9 mouse cellular contexts compared by ENCODE assay signal in genomic region chr1:171478968-171479367, GRCm38 (mm10). TPM values are rescaled to one million over a fixed set of nuclear protein-coding genes. Genes with fewer than 3 reads are reported as not detected.
DNase-seq lines count a peak whose midpoint lies in the region; ATAC-seq and TF ChIP-seq lines count a peak whose summit lies in the region.
"Had no signal": no experiment of that assay in that cellular context is flagged by ENCODE, and none has a peak within 500 bp of the region (broad histone marks: within the 10 kb centered on the region; RNA-seq: fewer than 3 reads in every experiment).

No protein-coding gene starts in this region.

- no peak for TF ChIP-seq EP300 in MEL (IDR thresholded peaks at IDR 0.05; ENCODE audit: low read depth in 1 of 2, low read length in 2 of 2)

- no peak overlapping the region for H3K4me2 ChIP-seq in hindbrain, embryonic 15.5 days

- peak; percentile 48 to 69 (median 67) for TF ChIP-seq CTCF in MEL (IDR thresholded peaks at IDR 0.05 in 2 of 3, conservative IDR thresholded peaks at IDR 0.05 in 1 of 3; ENCODE audit: control insufficient read depth in 1 of 3, insufficient read depth in 1 of 3, low read depth in 2 of 3, low read length in 3 of 3, poor library complexity in 1 of 3, severe bottlenecking in 1 of 3)

- peaks cover 3 to 9% of the 10 kb centered on the region in 2 experiments for H3K4me1 ChIP-seq in MEL (ENCODE audit: control insufficient read depth in 1 of 2, insufficient read depth in 2 of 2, low read length in 2 of 2)
- 0 out of 2 replicates have a peak, but pooled peaks cover 4% of the 10 kb centered on the region for H3K4me1 ChIP-seq in embryonic facial prominence, embryonic 10.5 days
- no peaks in the 10 kb centered on the region for H3K4me1 ChIP-seq in hindbrain, embryonic 15.5 days (replicated peaks)

- ATAC-seq in hindbrain, embryonic 15.5 days (ENCODE audit: low FRiP score, low read depth): peak; percentile 45; the same call in 1 of the 2 replicates
- ATAC-seq in erythroblast, adult 5-6 weeks (replicated peaks; ENCODE audit: low FRiP score, poor library complexity, severe bottlenecking): no peak

- peaks cover 0 to 7% of the 10 kb centered on the region in 2 experiments; a peak in 2 of 4 replicates for H3K36me3 ChIP-seq in MEL (ENCODE audit: control insufficient read depth in 1 of 2, insufficient read depth in 2 of 2, low read length in 2 of 2)
- no peaks in the 10 kb centered on the region for H3K36me3 ChIP-seq in embryonic facial prominence, embryonic 10.5 days (replicated peaks)
- no peaks in the 10 kb centered on the region for H3K36me3 ChIP-seq in hindbrain, embryonic 15.5 days

- H3K27me3 ChIP-seq in MEL (ENCODE audit: control insufficient read depth in 1 of 2, insufficient read depth in 2 of 2, low read length in 2 of 2): no peaks in the 10 kb centered on the region
- H3K27me3 ChIP-seq in embryonic facial prominence, embryonic 10.5 days (replicated peaks; ENCODE audit: low read depth, poor library complexity, severe bottlenecking): no peaks in the 10 kb centered on the region
- H3K27me3 ChIP-seq in hindbrain, embryonic 15.5 days: no peaks in the 10 kb centered on the region

- peak overlapping the region; percentile 61 to 96; a peak in 3 of 4 replicates for H3K4me3 ChIP-seq in MEL (ENCODE audit: control insufficient read depth in 1 of 2, insufficient read depth in 1 of 2, low read depth in 2 of 2, low read length in 2 of 2)
- no peak overlapping the region for H3K4me3 ChIP-seq in embryonic facial prominence, embryonic 10.5 days
- H3K4me3 ChIP-seq in hindbrain, embryonic 15.5 days: no peak overlapping the region

- H3K27ac ChIP-seq in MEL (ENCODE audit: control insufficient read depth, low read depth, low read length): peak overlapping the region; percentile 89
- no peak overlapping the region for H3K27ac ChIP-seq in embryonic facial prominence, embryonic 10.5 days (replicated peaks)
- no peak overlapping the region for H3K27ac ChIP-seq in hindbrain, embryonic 15.5 days (replicated peaks)

- peak; percentile 75 for TF ChIP-seq RAD21 in MEL (IDR thresholded peaks at IDR 0.05; ENCODE audit: low read depth, low read length)

- no peaks in the 10 kb centered on the region for H3K9me3 ChIP-seq in MEL (replicated peaks; ENCODE audit: insufficient read depth, low read length)
- peaks cover 14% of the 10 kb centered on the region for H3K9me3 ChIP-seq in embryonic facial prominence, embryonic 10.5 days
- H3K9me3 ChIP-seq in hindbrain, embryonic 15.5 days: peaks cover 6% of the 10 kb centered on the region; the same call in 1 of the 2 replicates

- TF ChIP-seq POLR2A in MEL (IDR thresholded peaks at IDR 0.05; ENCODE audit: control insufficient read depth in 1 of 2, insufficient read depth in 1 of 2, low read depth in 1 of 2, low read length in 2 of 2, poor library complexity in 1 of 2): no peak

- H3K9ac ChIP-seq in MEL (ENCODE audit: control insufficient read depth, low read depth, low read length, poor library complexity, severe bottlenecking): peak overlapping the region; percentile 63
- H3K9ac ChIP-seq in hindbrain, embryonic 15.5 days: no peak overlapping the region

- DNase-seq in MEL (ENCODE audit: low read depth, low spot score): peak; percentile 86
- peak; percentile 82 for DNase-seq in adrenal gland, postnatal 14 days
- DNase-seq in embryonic facial prominence, embryonic 10.5 days (ENCODE audit: low spot score): peak; percentile 58
- DNase-seq in layer of hippocampus, postnatal 14 days (ENCODE audit: low spot score in 2 of 2): peak; percentile 68 to 81
- peak; percentile 66 to 83 for DNase-seq in lung, postnatal 4 days
- peak; percentile 59 to 62 for DNase-seq in right cerebral cortex, postnatal 36 days (ENCODE audit: low spot score in 2 of 2)

- 55% methylated on average over 2 of the region's 2 CpGs for WGBS in embryonic facial prominence, embryonic 10.5 days
- 47% methylated on average over 2 of the region's 2 CpGs for WGBS in hindbrain, embryonic 15.5 days

- no peaks in the 10 kb centered on the region; the same call in 1 of the 2 replicates for H3K79me2 ChIP-seq in MEL (ENCODE audit: control insufficient read depth, insufficient read depth, low read length, poor library complexity)

TF ChIP-seq in MEL, 35 proteins besides CTCF, POLR2A, EP300 and RAD21 (continues in another document):
- TF ChIP-seq MXI1 (IDR thresholded peaks at IDR 0.05; ENCODE audit: low read depth, low read length) (no peak), USF2 (IDR thresholded peaks at IDR 0.05; ENCODE audit: borderline replicate concordance in 1 of 2, insufficient read depth in 1 of 2, low read depth in 1 of 2, low read length in 2 of 2) (no peak), BHLHE40 (IDR thresholded peaks at IDR 0.05; ENCODE audit: borderline replicate concordance, low read depth, low read length) (no peak), SMC3 (IDR thresholded peaks at IDR 0.05; ENCODE audit: low read depth, low read length) (peak; percentile 74), POLR2AphosphoS5 (IDR thresholded peaks at IDR 0.05; ENCODE audit: borderline replicate concordance, low read depth, low read length) (no peak), MAX (IDR thresholded peaks at IDR 0.05; ENCODE audit: low read length) (no peak), ZKSCAN1 (IDR thresholded peaks at IDR 0.05; ENCODE audit: low read depth, low read length) (no peak), CHD2 (IDR thresholded peaks at IDR 0.05; ENCODE audit: low read length) (no peak), ZC3H11A (IDR thresholded peaks at IDR 0.05; ENCODE audit: low read depth, low read length) (peak; percentile 61), POLR2AphosphoS2 (IDR thresholded peaks at IDR 0.05; ENCODE audit: low read length) (no peak), ETS1 (IDR thresholded peaks at IDR 0.05; ENCODE audit: low read depth, low read length) (0 out of 2 replicates have a peak, but pooled peaks have one; percentile 28), TCF12 (IDR thresholded peaks at IDR 0.05; ENCODE audit: low read depth, low read length) (no peak), TAL1 (IDR thresholded peaks at IDR 0.05; ENCODE audit: low read length) (no peak), GATA1 (IDR thresholded peaks at IDR 0.05; ENCODE audit: low read depth, low read length) (no peak), JUND (IDR thresholded peaks at IDR 0.05; ENCODE audit: low read depth, low read length) (no peak), MYB (IDR thresholded peaks at IDR 0.05; ENCODE audit: low read depth, low read length) (no peak), ELF1 (IDR thresholded peaks at IDR 0.05; ENCODE audit: low read depth, low read length) (no peak), MYC (IDR thresholded peaks at IDR 0.05; ENCODE audit: low read depth, low read length) (0 out of 2 replicates have a peak, but pooled peaks have one; percentile 16), ZNF384 (IDR thresholded peaks at IDR 0.05; ENCODE audit: low read depth, low read length) (no peak), USF1 (IDR thresholded peaks at IDR 0.05; ENCODE audit: low read depth, low read length) (no peak), KAT2A (conservative IDR thresholded peaks at IDR 0.05; ENCODE audit: low read depth, low read length) (no peak), CHD1 (IDR thresholded peaks at IDR 0.05; ENCODE audit: low read depth, low read length) (no peak), SIN3A (IDR thresholded peaks at IDR 0.05; ENCODE audit: low read length) (peak; percentile 53; the same call in 1 of the 2 replicates), UBTF (IDR thresholded peaks at IDR 0.05; ENCODE audit: borderline replicate concordance, insufficient read depth, low read depth, low read length) (no peak), MAZ (IDR thresholded peaks at IDR 0.05; ENCODE audit: low read depth, low read length) (no peak), NELFE (IDR thresholded peaks at IDR 0.05; ENCODE audit: low read depth, low read length) (no peak), ZMIZ1 (IDR thresholded peaks at IDR 0.05; ENCODE audit: low read depth, low read length) (no peak), MEF2A (IDR thresholded peaks at IDR 0.05; ENCODE audit: extremely low read depth, insufficient replicate concordance, low read depth, low read length, poor library complexity, severe bottlenecking) (no peak)

RNA-seq across cellular contexts. Expression of gene Alyref2, which starts 24.3 kb away (rescaled TPM):
- total RNA-seq in MEL (2012; rRNA removed): 4.6 and 5.5 TPM in 2 replicates
- polyA plus RNA-seq in MEL (2012; ENCODE audit: insufficient read depth in 1 of 2, insufficient read length in 2 of 2, low read depth in 1 of 2, low replicate concordance in 2 of 2, missing spikeins in 1 of 2): 1 to 10 TPM in 1 of 2 experiments, not detected in 1; 8.8 TPM
- 7.3 and 9.7 TPM in 2 replicates for total RNA-seq in adrenal gland, postnatal 14 days (2021)
- polyA plus RNA-seq in embryonic facial prominence, embryonic 10.5 days (2016; fragmentation: Nextera tagmentation; extraction: Ambion mirVana): 7.4 and 9.3 TPM in 2 replicates
- 27.6 and 30.9 TPM in 2 replicates for polyA plus RNA-seq in hindbrain, embryonic 15.5 days (2015; fragmentation: Nextera tagmentation; extraction: Ambion mirVana)
- 1 to 10 TPM; 7.5 to 8.9 TPM for total RNA-seq in layer of hippocampus, postnatal 14 days (2021)
- total RNA-seq in erythroblast, adult 5-6 weeks (2015; ENCODE audit: low replicate concordance): 0.84 and 4.8 TPM in 2 replicates
- total RNA-seq in erythroblast, adult 5-6 weeks (2017; ENCODE audit: low replicate concordance): 0.60 and 1.4 TPM in 2 replicates

RNA-seq across cellular contexts. Expression of gene F11r, which starts 41.6 kb away (rescaled TPM):
- total RNA-seq in MEL (2012; rRNA removed): 0.31 and 0.42 TPM in 2 replicates
- 1 to 10 TPM in 1 of 2 experiments, not detected in 1; 1.8 TPM for polyA plus RNA-seq in MEL (2012; ENCODE audit: insufficient read depth in 1 of 2, insufficient read length in 2 of 2, low read depth in 1 of 2, low replicate concordance in 2 of 2, missing spikeins in 1 of 2)
- 59.6 and 66.3 TPM in 2 replicates for total RNA-seq in adrenal gland, postnatal 14 days (2021)
- polyA plus RNA-seq in embryonic facial prominence, embryonic 10.5 days (2016; fragmentation: Nextera tagmentation; extraction: Ambion mirVana): 34.7 and 37.6 TPM in 2 replicates
- polyA plus RNA-seq in hindbrain, embryonic 15.5 days (2015; fragmentation: Nextera tagmentation; extraction: Ambion mirVana): 14.1 and 14.2 TPM in 2 replicates
- total RNA-seq in layer of hippocampus, postnatal 14 days (2021): 1 to 10 TPM; 6.9 to 7.7 TPM
- total RNA-seq in erythroblast, adult 5-6 weeks (2015; ENCODE audit: low replicate concordance): not detected in 2 replicates
- total RNA-seq in erythroblast, adult 5-6 weeks (2017; ENCODE audit: low replicate concordance): 0.42 TPM in 1 of 2 replicates, not detected in the other

RNA-seq across cellular contexts. Expression of gene Itln1, which starts 56.1 kb away (rescaled TPM):
- not detected in 2 replicates for total RNA-seq in MEL (2012; rRNA removed)
- not detected for polyA plus RNA-seq in MEL (2012; ENCODE audit: insufficient read depth in 1 of 2, insufficient read length in 2 of 2, low read depth in 1 of 2, low replicate concordance in 2 of 2, missing spikeins in 1 of 2)
- not detected in 2 replicates for total RNA-seq in adrenal gland, postnatal 14 days (2021)
- polyA plus RNA-seq in embryonic facial prominence, embryonic 10.5 days (2016; fragmentation: Nextera tagmentation; extraction: Ambion mirVana): not detected in 2 replicates
- polyA plus RNA-seq in hindbrain, embryonic 15.5 days (2015; fragmentation: Nextera tagmentation; extraction: Ambion mirVana): not detected in 2 replicates
- not detected for total RNA-seq in layer of hippocampus, postnatal 14 days (2021)
- total RNA-seq in erythroblast, adult 5-6 weeks (2015; ENCODE audit: low replicate concordance): not detected in 2 replicates
- total RNA-seq in erythroblast, adult 5-6 weeks (2017; ENCODE audit: low replicate concordance): not detected in 2 replicates
- polyA plus RNA-seq: heart, embryonic 14.5 days had no signal

Comparison
In these comparisons a context has a peak if more than half of its experiments do, and no peak if none do; other contexts are left out.
1. H3K4me3 ChIP-seq: peak in MEL (2 of 2); none in embryonic facial prominence, embryonic 10.5 days (single experiment) and hindbrain, embryonic 15.5 days (single experiment).
2. Peak in every context shown above with its lines, with median percentiles within 50 percentile points of each other: DNase-seq.